Mouse (Mus musculus) myocyte (in vitro differentiated cells): ENCODE data around the gene Dhx15.

ENCODE experiments used
- MAX ChIP-seq: IDR thresholded peaks from one replicate; pipeline ENCODE4 v1.6.1; 2011; ENCODE audit warnings: low read depth, mild to moderate bottlenecking, control low read depth
- MYOD1 ChIP-seq, 3 experiments: IDR thresholded peaks; one replicate each; pipeline ENCODE4 v1.6.1; 2011; ENCODE audit warnings: control low read depth in 2 of 3, low read depth in 2 of 3, mild to moderate bottlenecking in 2 of 3, moderate library complexity in 1 of 3; ENCODE audit not compliant: insufficient read length in 2 of 3, control insufficient read depth in 1 of 3
- MYOG ChIP-seq, 3 experiments: IDR thresholded peaks; one replicate each; pipeline ENCODE4 v1.6.1; 2011; ENCODE audit warnings: control low read depth in 2 of 3, low read depth in 2 of 3, mild to moderate bottlenecking in 2 of 3; ENCODE audit not compliant: insufficient read length in 2 of 3, control insufficient read depth in 1 of 3, insufficient read depth in 1 of 3
- POLR2A ChIP-seq: IDR thresholded peaks from one replicate; pipeline ENCODE4 v1.6.1; 2011; ENCODE audit warnings: low read depth, mild to moderate bottlenecking, control low read depth, moderate library complexity; ENCODE audit not compliant: insufficient read length
- REST ChIP-seq: IDR thresholded peaks from one replicate; pipeline ENCODE4 v1.6.1; 2011; ENCODE audit warnings: mild to moderate bottlenecking, control low read depth, moderate library complexity; ENCODE audit not compliant: insufficient read depth, insufficient read length
- USF1 ChIP-seq: IDR thresholded peaks from one replicate; pipeline ENCODE4 v1.6.1; 2011; ENCODE audit warnings: low read depth, mild to moderate bottlenecking, control low read depth, moderate library complexity

GRCm38 (mm10) chr5:52168468-52168867 is 21.8 kb downstream of the Dhx15 start:
- TF ChIP-seq POLR2A (no peak), USF1 (no peak), MYOG (IDR thresholded peaks at IDR 0.05; ENCODE audit: control insufficient read depth in 1 of 3, insufficient read depth in 1 of 3, insufficient read length in 2 of 3, low read depth in 2 of 3) (no peak), REST (no peak), MAX (no peak), MYOD1 (IDR thresholded peaks at IDR 0.05; ENCODE audit: control insufficient read depth in 1 of 3, insufficient read length in 2 of 3, low read depth in 2 of 3) (no peak)
